Mouse (Mus musculus): ENCODE measurements around the gene Mical2.

Gene Mical2

GRCm38 (mm10) chr7:112449954-112450700 lies 224.5 kb downstream of the Mical2 start:
- no peak for DNase-seq (ENCODE audit: extremely low spot score, low spot score)

- DNase-seq (ENCODE audit: extremely low spot score, low spot score), result no peak
Measured at GRCm38 (mm10) chr7:112452471-112452870, 226.8 kb downstream of the Mical2 start.

- DNase-seq (ENCODE audit: extremely low spot score, low spot score), result no peak
Measured at GRCm38 (mm10) chr7:112453805-112454214, 228.2 kb downstream of the Mical2 start.

DNA sequence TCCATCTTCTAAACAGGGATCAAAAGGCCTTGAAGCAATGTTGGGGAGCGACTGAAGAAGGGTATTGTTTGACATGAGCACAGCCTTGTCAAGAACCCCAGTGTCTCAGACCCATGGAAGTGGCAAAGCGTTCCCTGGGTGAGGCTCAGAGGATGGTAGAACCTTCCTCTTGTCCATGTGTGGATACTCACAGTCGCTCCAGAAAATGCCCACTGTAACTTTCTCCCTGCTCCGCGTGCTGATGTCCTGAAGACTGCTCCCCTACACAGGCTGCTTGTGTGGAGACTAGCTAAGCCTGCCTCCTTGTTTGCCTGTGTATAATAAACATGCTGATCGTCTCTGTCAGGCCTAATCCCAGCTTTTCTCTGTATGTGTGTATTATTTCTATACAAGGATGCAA lies 228.7 kb downstream of the Mical2 start:
- no peak for DNase-seq (ENCODE audit: extremely low spot score, low spot score)

- no peak for DNase-seq (ENCODE audit: extremely low spot score, low spot score)
Measured at GRCm38 (mm10) chr7:112454951-112455350, 229.3 kb downstream of the Mical2 start.

DNA sequence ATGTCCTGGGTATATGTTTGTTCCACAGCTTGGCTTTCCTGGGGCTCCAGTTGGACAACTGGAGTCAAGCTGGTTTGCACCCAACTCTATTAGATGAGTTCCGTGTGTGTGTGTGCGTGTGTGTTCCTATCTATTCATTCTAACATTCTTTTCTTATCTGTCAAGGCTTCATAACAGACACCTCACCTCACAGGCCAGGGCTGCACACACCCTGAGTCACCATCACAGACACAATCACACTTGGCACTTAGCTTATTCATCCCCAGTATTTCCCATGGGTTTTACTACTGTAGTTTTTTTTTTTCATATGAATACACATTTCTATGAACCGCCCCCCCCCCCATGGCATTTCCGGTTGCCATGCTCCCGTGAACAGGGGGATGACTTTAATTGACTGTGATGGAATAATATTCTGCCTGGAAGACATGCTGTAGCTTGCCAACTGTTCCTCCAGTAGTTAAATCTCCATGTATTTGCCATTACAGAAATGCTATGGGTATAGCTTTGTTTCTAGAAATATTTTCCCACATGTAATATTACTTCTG lies 230.0 kb downstream of the Mical2 start:
- no peak for DNase-seq (ENCODE audit: extremely low spot score, low spot score)

- DNase-seq (ENCODE audit: extremely low spot score, low spot score), result no peak
Measured at GRCm38 (mm10) chr7:112457373-112457772, 231.7 kb downstream of the Mical2 start.

GRCm38 (mm10) chr7:112457920-112458319 lies 232.3 kb downstream of the Mical2 start:
- DNase-seq (ENCODE audit: extremely low spot score, low spot score), result no peak

GRCm38 (mm10) chr7:112458440-112458839 lies 232.8 kb downstream of the Mical2 start:
- no peak for DNase-seq (ENCODE audit: extremely low spot score, low spot score)

All from neural tube, embryonic 10.5 days (tissue).